Mouse (Mus musculus) heart, embryonic 10.5 days (tissue): ENCODE results near the gene Lyve1. TPM values are rescaled to one million over a fixed set of nuclear protein-coding genes. Genes with fewer than 3 reads are reported as not detected.
"Not testable (repeated sequence)": the region's sequence is repeated elsewhere in the genome, so short reads cannot be mapped to it uniquely, and the experiment has no call there.

Experiments
- DNase-seq: peaks from one replicate; pipeline ENCODE4 v3.0.0-alpha.2; 2017; ENCODE audit warnings: low spot score
- H3K27ac ChIP-seq: fragments of 300-500 bp; sonication (generic); 2 replicates; pipeline ENCODE4 v1.5.1; 2016; ENCODE audit warnings: mild to moderate bottlenecking
- H3K27me3 ChIP-seq: fragments of 300-500 bp; sonication (generic); 2 replicates; pipeline ENCODE4 v1.6.1; 2016; ENCODE audit warnings: mild to moderate bottlenecking; ENCODE audit not compliant: poor library complexity, insufficient read depth, severe bottlenecking
- H3K36me3 ChIP-seq: fragments of 300-500 bp; sonication (generic); 2 replicates; pipeline ENCODE4 v1.6.1; 2016; ENCODE audit warnings: mild to moderate bottlenecking, moderate library complexity
- H3K4me1 ChIP-seq: fragments of 300-500 bp; sonication (generic); 2 replicates; pipeline ENCODE4 v1.6.1; 2016; ENCODE audit warnings: mild to moderate bottlenecking
- H3K4me3 ChIP-seq: fragments of 300-500 bp; sonication (generic); 2 replicates; pipeline ENCODE4 v1.5.1; 2016; ENCODE audit warnings: mild to moderate bottlenecking, moderate library complexity
- H3K9me3 ChIP-seq: fragments of 300-500 bp; sonication (generic); 2 replicates; pipeline ENCODE4 v1.6.1; 2016; ENCODE audit warnings: mild to moderate bottlenecking, moderate library complexity
- WGBS: fragments of 180-500 bp; shearing (Covaris S2); methylation state at CpG from one replicate; pipeline ENCODE4 v1.1.7; 2016; 5-methylcytosine and 5-hydroxymethylcytosine counted together
- polyA plus RNA-seq: library from polyadenylated mRNA; unstranded; fragments of >200 nt; fragmentation: Nextera tagmentation; extraction: Ambion mirVana; gene quantifications from 2 replicates; pipeline ENCODE4 v1.2.1, GENCODE M21; 2016

The Lyve1 gene
- 1.6 and 3.6 TPM in 2 replicates for polyA plus RNA-seq

- 68% methylated on average over 12 of the region's 12 CpGs for WGBS
- Histone ChIP-seq H3K4me3 (no peak within 1 kb of the TSS), H3K36me3 (no peaks in the 10 kb centered on the region), H3K27ac (no peak within 1 kb of the TSS), H3K4me1 (peaks cover 18% of the 10 kb centered on the region), H3K9me3 (no peaks in the 10 kb centered on the region), H3K27me3 (no peaks in the 10 kb centered on the region)
- DNase-seq = no peak
These were observed at the start of gene Lyve1 for GRCm38 (mm10) chr7:110862751-110863289. Lyve1 (minus strand) TSS chr7:110863239.

GRCm38 (mm10) chr7:110908209-110909144 lies 45.4 kb upstream of the Lyve1 start:
- 75% methylated on average over 8 of the region's 8 CpGs for WGBS

GRCm38 (mm10) chr7:110906566-110906965 lies 43.5 kb upstream of the Lyve1 start:
- Histone ChIP-seq H3K36me3 (no peaks in the 10 kb centered on the region), H3K4me3 (no peak overlapping the region), H3K4me1 (peaks cover 27% of the 10 kb centered on the region), H3K9me3 (no peaks in the 10 kb centered on the region), H3K27ac (peak overlapping the region; percentile 59), H3K27me3 (no peaks in the 10 kb centered on the region)
- no peak for DNase-seq
- WGBS = 91% methylated on average over 2 of the region's 2 CpGs

More at GRCm38 (mm10) chr7:110908209-110909144, 45.4 kb upstream of the Lyve1 start:
- no peak for DNase-seq
- H3K4me1 ChIP-seq = peaks cover 16% of the 10 kb centered on the region
- no peaks in the 10 kb centered on the region for H3K27me3 ChIP-seq
- no peak overlapping the region for H3K4me3 ChIP-seq
- no peaks in the 10 kb centered on the region for H3K9me3 ChIP-seq
- no peaks in the 10 kb centered on the region for H3K36me3 ChIP-seq
- H3K27ac ChIP-seq = no peak overlapping the region

GRCm38 (mm10) chr7:110903226-110903625 lies 40.2 kb upstream of the Lyve1 start:
- Histone ChIP-seq H3K9me3 (no peaks in the 10 kb centered on the region), H3K36me3 (peaks cover 5% of the 10 kb centered on the region; the same call in 1 of the 2 replicates), H3K27me3 (no peaks in the 10 kb centered on the region), H3K4me1 (peaks cover 30% of the 10 kb centered on the region), H3K4me3 (no peak overlapping the region), H3K27ac (peak overlapping the region; percentile 91)
- DNase-seq = peak; percentile 85
- WGBS = 19% methylated on average over 7 of the region's 7 CpGs

GRCm38 (mm10) chr7:110897202-110897601 lies 34.2 kb upstream of the Lyve1 start:
- peak; percentile 63 for DNase-seq
- Histone ChIP-seq H3K4me1 (peaks cover 21% of the 10 kb centered on the region), H3K4me3 (no peak overlapping the region), H3K27ac (no peak overlapping the region), H3K27me3 (no peaks in the 10 kb centered on the region), H3K36me3 (peaks cover 5% of the 10 kb centered on the region; the same call in 1 of the 2 replicates), H3K9me3 (no peaks in the 10 kb centered on the region)
- 81% methylated on average over 8 of the region's 8 CpGs for WGBS

DNA sequence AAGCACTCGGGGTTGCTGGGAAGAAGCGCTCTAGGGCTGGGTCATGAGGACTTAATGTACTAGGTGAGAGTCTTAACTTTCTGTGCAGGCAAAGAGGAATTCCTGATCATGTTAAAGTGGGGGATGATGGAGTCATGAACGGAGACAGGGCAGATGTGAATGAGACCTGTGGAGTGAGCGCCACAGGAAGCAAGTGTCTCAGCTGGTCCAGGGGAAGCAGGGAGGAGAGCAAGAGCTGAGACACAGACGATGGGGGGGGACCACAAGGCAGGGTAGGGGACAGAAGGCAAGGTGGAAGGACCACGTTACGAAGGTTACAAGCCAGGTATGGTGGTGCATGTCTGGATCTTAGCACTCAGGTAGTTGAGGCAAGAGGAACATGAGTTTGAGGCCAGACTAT lies 33.4 kb upstream of the Lyve1 start:
- DNase-seq = peak; percentile 70
- Histone ChIP-seq H3K9me3 (no peaks in the 10 kb centered on the region), H3K27me3 (no peaks in the 10 kb centered on the region), H3K27ac (no peak overlapping the region), H3K4me3 (no peak overlapping the region), H3K36me3 (peaks cover 5% of the 10 kb centered on the region; the same call in 1 of the 2 replicates), H3K4me1 (peaks cover 22% of the 10 kb centered on the region)
- 93% methylated on average over 7 of the region's 7 CpGs for WGBS

- not testable (repeated sequence) for H3K27me3 ChIP-seq, H3K27ac ChIP-seq, H3K4me3 ChIP-seq, H3K9me3 ChIP-seq, H3K36me3 ChIP-seq
- peaks cover 22% of the 10 kb centered on the region for H3K4me1 ChIP-seq
- DNase-seq = peak; percentile 63
- 75% methylated on average over 10 of the region's 10 CpGs for WGBS
These were observed 32.7 kb upstream of the Lyve1 start for GRCm38 (mm10) chr7:110895772-110896171.

GRCm38 (mm10) chr7:110894673-110895072 lies 31.6 kb upstream of the Lyve1 start:
- Histone ChIP-seq H3K4me1 (peaks cover 22% of the 10 kb centered on the region), H3K27ac (0 out of 2 replicates have a peak overlapping the region, but pooled peaks have one; percentile 59), H3K27me3 (no peaks in the 10 kb centered on the region), H3K4me3 (no peak overlapping the region), H3K36me3 (peaks cover 5% of the 10 kb centered on the region; the same call in 1 of the 2 replicates), H3K9me3 (no peaks in the 10 kb centered on the region)
- WGBS = 86% methylated on average over 9 of the region's 9 CpGs
- DNase-seq = no peak

DNA sequence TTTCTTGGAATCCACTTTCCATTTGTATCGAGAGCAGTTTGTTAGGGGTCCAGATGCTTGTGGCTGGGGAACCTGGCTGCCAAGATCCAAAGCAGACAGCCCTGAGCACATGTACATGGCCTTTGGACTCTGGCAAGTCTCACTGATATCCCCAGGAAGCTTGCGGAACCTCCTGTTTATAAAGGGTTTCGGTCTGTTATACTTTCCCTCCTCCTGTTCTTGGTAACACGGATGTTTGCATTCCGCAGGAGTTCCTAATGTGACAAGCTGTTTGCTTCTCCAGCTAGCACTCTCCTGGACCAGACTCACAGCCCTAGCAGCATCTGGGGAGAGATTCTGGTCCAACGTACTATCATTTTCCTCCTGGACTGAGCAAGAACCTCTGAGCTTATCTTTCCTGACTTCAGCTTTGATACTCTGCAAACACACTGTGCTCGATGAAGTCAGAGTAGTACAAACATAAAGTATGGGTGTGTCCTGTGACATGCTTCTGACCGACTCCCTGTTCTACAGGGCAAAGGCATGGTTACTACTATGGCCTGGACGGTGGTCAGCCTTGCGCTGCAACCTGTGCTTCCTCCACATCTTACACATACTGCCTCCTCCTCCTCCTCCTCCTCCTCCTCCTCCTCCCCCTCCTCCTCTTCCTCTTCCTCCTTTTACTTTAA lies 31.0 kb upstream of the Lyve1 start:
- H3K27me3 ChIP-seq = no peaks in the 10 kb centered on the region
- H3K27ac ChIP-seq = peak overlapping the region; percentile 59; the same call in 1 of the 2 replicates
- 54% methylated on average over 10 of the region's 10 CpGs for WGBS
- DNase-seq = no peak
- H3K4me1 ChIP-seq = peaks cover 22% of the 10 kb centered on the region
- no peaks in the 10 kb centered on the region for H3K9me3 ChIP-seq
- H3K36me3 ChIP-seq = peaks cover 5% of the 10 kb centered on the region; the same call in 1 of the 2 replicates
- no peak overlapping the region for H3K4me3 ChIP-seq

DNA sequence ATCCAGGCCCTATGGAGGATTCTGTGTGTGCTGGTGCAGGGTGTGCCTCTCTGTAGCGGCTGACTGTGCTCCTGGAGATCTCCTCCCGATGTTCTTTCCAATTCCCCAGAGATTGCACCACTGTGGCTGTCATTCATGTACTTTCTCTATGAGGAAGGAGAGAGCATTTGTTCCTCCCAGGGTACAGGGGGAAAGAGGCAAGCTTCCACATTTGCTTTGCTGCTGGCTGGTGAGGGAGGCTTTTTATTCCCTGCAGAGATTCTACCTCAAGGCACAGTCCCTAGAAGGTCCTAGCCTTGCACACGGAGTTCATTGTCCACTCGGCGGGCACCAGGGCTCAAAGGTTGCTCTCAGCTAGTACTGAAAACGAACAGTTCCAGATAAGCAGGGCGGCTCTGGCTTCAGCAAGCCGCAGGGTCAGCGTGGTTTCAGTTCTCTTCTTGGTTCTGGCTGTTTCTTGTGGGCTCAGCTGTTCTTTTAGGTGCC lies 28.5 kb upstream of the Lyve1 start:
- no peak overlapping the region for H3K4me3 ChIP-seq
- H3K4me1 ChIP-seq = peaks cover 22% of the 10 kb centered on the region
- H3K27me3 ChIP-seq = no peaks in the 10 kb centered on the region
- no peak for DNase-seq
- no peaks in the 10 kb centered on the region for H3K9me3 ChIP-seq
- WGBS = 33% methylated on average over 9 of the region's 9 CpGs
- no peaks in the 10 kb centered on the region for H3K36me3 ChIP-seq
- H3K27ac ChIP-seq = peak overlapping the region; percentile 73

DNA sequence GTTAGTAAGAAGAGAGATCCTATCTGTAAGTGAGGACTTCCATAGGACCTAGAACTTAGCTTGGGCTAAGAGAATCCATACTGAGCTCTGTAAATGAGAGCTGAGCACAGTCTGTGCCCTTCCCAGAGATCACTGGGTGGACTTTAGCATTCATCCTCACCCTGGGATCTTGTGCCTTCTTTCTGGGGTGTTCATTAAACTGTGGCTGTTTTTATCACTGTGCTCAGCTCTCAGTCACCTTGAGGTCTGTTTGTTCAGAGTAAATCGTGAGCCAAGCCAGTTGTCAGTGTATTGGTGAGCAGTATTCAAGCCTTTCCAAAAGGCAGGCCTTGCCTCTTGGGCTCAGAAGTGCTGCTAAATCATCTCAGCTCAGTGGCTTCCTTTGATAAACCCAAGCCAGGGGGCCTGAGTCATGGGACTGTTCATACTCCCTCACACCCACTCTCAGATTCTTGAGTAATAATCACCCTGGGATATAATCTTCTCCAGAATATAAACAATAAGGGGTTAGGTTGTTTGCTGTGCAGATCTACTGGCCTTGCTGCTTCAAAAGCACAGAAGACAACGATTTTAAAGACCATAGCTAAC lies 18.8 kb upstream of the Lyve1 start:
- peaks cover 2% of the 10 kb centered on the region; the same call in 1 of the 2 replicates for H3K36me3 ChIP-seq
- H3K9me3 ChIP-seq = no peaks in the 10 kb centered on the region
- no peak overlapping the region for H3K27ac ChIP-seq
- H3K4me3 ChIP-seq = no peak overlapping the region
- no peak for DNase-seq
- 81% methylated on average over 2 of the region's 2 CpGs for WGBS
- H3K4me1 ChIP-seq = peaks cover 14% of the 10 kb centered on the region
- no peaks in the 10 kb centered on the region for H3K27me3 ChIP-seq

- no peak for DNase-seq
- 79% methylated on average over 4 of the region's 4 CpGs for WGBS
- Histone ChIP-seq H3K36me3 (peaks cover 12% of the 10 kb centered on the region; the same call in 1 of the 2 replicates), H3K9me3 (no peaks in the 10 kb centered on the region), H3K4me1 (peaks cover 20% of the 10 kb centered on the region), H3K4me3 (no peak overlapping the region), H3K27me3 (no peaks in the 10 kb centered on the region), H3K27ac (peak overlapping the region; percentile 23; the same call in 1 of the 2 replicates)
These were observed 15.0 kb upstream of the Lyve1 start for GRCm38 (mm10) chr7:110878028-110878427.
